Mouse (Mus musculus) B cell, adult 2 months (primary cell): ENCODE measurements around the gene Agtr1a.

Experiments
- DNase-seq, 2 experiments: peaks; one replicate each; pipeline ENCODE4 v3.0.0; 2022

Gene Agtr1a

DNA sequence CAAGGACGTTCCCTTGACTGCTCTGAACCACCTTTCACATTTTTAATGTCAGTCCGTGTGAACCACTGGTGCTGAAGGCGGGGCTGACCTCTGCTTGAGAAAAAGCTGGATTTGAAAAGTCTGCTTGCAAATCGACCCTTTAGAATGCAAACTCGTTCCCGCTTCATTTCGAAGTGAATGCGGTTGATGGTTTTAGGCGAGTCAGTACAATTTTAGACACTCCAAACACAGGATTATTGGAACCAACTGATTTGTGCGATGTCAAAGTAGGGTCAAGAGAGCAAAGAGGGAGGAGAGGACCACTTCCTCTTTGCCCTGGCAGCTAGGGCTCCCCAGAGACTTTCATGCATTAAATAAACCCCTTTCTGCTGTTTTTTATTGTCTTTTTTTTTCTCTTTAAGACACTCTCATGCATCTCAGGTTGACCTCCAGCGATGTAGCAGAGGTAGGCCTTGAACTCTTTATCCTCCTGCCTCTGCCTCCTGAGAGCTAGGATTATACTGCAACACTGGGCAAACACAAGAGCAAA, 27.9 kb downstream of the Agtr1a start:
- no peak for DNase-seq

DNA sequence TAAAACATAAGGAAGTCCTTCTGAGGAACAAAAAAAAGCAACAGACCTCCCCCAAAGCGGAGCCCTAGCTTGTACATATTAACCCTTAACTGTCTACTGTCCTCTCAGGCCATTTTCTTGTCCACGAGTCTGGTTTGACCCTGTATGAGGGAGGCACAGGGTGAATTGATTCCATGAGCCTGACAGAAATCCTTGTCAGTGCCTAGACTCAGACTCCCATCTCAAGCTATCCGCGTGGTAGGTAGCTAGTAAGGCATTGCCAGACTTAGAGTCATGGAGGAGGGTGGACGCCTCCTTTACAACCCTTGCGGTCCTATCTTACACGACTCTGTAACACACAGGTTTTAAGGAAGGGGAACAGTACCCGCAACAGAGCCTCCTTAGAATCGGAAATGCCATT, 28.5 kb downstream of the Agtr1a start:
- no peak for DNase-seq

DNA sequence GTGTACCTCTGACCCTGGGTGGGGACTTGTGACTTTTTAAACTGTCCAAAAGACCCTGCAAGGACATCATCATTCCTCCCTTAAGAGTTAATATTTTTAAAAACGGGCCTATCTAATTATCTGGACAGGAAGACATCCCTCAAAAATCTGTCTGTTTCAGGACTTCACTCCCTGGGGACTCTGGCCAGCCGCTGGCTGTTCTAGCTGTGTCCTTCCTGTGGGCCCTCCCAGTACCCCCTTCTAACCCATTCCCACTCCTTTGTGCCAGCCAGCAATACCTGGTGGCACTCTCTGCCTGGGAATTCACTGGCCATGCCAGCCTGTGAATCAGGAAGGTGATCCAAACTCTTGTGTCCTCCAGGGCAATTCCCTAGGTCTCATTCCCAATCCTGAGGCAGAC, 29.1 kb downstream of the Agtr1a start:
- no peak for DNase-seq

DNA sequence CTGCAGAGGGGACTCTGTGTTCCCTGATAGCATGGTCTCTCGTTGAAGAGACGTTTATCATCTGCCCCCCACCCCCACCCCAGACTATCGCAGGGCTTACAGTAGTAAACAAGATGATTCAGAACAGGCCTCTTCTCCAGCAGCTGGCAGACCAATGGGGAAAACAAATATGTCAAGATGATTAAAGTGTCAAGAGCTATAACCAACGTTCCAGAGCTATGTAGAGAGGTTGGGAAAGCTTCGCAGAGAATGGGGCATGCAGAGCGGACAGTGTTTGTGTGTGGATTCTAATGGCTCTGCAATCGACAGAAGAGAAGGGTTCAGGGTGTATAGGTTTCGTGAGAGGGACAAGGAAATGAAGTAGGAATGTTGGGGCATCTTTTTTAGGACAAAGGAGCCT, 31.9 kb downstream of the Agtr1a start:
- no peak for DNase-seq

DNA sequence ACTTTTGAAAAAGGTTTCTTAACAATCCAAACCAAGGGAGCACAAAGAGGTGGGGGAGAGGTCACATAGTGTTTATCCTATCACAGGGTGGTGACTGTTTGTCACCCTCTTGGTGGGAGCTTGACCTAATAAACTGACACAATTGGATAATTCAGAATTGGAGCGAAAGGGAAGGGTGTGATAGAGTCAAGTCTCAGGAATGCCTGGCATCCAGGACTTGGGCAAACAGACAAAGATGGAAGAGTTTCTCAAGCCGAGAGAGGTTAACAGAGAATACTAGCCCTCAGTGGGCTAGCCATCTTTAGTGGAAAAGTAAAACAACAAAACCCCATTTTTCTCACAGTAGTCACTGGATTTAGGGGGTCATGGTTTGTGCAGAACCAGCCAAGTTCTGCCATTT, 32.5 kb downstream of the Agtr1a start:
- no peak for DNase-seq

DNA sequence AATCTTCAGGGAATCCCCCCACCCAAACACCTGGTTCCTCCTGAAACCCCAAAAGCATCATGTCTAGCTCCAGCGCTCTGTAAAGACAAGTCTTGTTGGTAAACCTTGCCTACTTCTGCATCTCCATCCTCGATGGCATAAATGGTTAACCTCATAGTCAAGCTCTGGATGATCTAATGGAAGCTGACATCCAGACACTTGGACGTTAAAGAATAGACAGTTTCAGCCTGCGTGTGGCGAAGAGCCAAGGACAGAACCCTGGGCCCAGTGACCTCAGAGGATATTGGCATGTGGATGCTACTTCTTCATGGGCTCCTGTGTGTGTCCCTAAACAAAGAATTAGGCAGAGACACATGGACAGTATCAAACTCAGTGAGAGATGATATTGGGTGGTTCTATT, 42.6 kb downstream of the Agtr1a start:
- no peak for DNase-seq

DNA sequence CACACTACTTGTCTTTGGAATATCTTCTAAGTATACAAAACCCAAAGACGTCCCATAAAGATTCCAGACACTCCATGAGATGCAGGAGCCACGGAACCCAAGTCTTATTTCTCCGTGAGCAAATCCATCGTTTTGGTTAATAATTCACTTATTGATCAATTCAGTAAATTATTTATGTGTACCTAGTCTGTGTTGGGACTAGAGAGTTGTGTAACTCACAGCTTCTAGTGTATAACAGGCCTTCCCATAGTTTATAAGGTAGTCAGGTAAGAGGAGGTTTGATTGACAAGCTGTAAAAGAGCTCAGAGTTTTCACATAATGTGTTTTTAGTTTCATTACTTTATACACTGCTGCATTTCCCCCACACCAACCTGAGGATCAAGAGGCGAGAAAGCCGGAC, 48.9 kb downstream of the Agtr1a start:
- no peak for DNase-seq

DNA sequence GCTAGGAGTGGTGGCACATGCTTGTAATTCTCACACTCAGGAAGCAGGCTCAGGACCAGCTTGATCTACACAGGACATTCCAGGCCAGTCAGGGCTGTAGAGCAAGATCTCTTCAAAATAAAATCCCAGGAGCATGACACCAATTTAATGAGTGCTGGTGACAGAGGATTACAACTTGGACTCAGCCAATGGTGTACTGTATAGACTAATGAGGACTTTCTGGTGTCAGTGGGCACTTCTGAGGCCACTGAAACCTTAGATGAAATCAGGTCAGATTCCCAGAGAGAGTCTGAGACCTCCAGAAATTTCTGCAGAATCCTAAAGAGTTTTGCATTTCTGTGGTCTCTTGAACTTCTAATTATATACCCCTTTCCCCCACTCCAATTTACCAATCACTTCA, 57.9 kb downstream of the Agtr1a start:
- DNase-seq = no peak

DNA sequence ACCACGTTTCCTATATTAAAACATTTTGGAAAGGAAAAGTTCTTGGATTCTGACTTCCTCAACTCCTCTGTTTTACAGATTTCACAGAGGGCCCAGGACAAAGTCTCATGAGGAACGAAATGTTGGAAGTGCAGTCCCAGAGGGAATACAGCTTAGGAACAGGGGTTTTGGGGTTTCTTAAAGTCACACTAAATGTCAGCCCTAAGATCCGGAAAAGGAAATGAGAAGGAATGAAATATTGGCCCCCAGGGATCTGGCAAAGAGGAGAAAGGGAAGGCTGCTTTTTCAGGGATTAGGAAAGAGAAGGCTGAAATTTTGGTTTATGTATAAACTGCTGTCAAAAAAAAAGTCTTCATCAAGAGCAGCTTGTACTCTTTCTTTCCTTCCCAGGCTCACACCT, 60.2 kb downstream of the Agtr1a start:
- DNase-seq = no peak

DNA sequence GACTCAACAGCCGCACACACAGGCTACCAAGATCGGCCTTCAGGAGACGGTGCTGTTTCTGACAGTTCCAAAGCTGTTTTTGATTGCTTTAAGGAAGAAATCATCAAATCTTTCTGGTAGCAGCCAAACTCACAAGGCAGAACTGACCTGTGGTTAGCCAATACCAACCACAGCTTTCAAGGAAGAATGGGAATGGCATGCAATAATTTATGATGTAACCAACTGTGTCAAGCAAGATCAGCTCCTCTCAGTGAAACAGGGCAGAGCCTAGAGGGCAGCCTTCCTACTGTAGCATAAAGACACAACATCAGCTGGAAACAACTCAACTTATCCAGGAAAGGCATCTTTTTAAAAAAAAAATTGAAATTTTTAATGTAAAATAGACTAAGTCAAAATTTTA, 62.6 kb downstream of the Agtr1a start:
- DNase-seq = no peak

DNA sequence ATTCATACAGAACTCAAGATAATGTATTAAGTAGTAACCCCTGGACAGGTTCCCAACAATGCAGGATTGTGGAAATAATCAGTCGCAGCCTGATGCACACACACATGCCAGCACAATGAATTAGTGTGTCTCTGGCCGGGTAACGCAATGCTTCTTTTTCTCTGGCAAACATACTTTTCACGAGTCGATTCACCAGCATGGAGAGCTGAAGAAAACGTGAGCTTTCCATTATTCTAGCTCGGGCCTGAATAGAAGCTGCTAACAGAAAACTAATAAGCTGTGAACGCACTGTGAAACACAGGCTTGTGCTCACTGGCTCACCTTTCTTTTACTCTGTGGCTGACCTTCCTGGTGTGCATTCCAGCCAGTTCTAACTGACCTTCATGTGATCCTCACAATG, 64.4 kb downstream of the Agtr1a start:
- DNase-seq = no peak

DNA sequence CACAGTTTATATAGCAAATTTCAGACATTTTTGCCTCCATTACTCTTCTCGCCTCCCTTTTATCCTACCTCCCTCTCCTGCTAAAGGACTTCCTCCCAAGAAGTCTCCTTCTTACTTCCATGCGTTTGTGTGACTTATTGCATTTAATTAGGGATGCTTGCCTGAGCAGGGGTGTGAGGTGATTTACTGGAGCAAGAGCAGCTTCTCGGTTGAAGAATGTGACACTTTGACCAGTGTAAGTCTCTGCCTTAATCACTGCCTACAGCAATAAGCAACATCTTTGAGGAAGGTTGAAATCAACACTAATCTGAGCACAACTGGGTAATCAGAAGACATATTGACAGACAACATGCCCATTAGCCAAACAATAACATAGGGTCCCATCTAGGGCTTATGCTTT, 67.6 kb downstream of the Agtr1a start:
- no peak for DNase-seq

DNA sequence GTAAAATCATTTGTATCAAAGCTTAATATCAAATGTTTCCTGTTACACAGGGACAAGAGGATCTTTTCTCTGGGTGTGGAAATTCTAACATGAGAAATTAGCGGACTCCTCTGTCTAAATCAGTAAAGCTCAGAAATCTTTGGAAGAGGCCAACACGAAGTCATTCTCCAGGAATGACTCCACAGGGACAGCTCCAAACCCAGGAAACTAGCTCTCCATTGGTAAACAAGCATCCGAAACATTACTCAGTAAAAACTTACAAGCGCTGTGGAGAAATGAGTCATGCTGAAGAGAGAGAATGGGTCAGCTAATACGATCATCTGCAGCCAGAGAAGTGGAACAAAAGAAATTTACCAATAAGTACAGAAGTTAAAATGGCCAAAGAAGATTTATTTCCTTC, 82.4 kb downstream of the Agtr1a start:
- no peak for DNase-seq

DNA sequence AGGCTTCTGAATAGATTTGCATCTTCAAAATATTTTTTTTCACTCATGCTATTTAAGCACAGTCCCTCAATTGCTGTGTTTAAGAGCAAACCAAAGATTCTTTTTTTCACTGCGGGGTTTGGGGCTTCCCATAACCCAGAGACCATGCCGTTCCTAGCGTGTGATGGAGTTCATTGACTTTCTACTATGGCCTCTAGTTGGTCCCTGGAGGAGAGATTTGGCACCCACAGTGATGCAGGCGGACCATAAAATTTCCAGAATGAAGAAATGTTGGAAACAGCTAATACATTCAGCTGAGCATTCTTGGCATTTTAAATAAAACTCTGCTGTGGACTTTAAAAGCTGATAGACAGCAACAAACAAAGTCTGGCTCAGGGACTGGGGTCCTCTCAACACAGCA, 90.8 kb downstream of the Agtr1a start:
- DNase-seq = no peak

DNA sequence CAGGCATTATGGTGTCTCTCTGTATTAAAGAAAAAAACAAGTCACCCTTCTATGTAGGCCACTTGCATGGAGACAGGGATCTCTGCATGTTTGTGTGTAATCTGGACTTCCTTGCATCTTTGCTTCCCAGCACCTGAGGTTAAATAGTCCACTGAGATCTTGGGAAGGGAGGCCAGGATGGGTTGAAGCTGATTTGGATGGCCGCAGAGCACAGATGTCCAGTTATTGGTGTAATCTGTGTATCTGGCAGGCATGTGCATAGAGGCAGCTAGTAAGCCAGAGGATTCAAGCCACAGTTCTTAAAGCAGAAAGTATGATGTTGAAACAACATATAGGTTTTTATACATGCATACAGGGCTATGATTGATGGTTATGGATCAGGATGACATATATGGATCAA, 91.2 kb downstream of the Agtr1a start:
- no peak for DNase-seq
